Mouse (Mus musculus): ENCODE measurements around the gene Ift22. TPM values are rescaled to one million over a fixed set of nuclear protein-coding genes. Genes with fewer than 3 reads are reported as not detected.

The Ift22 gene
- polyA plus RNA-seq, 1 experiment from 2014 or later: 78.8 TPM

DNA sequence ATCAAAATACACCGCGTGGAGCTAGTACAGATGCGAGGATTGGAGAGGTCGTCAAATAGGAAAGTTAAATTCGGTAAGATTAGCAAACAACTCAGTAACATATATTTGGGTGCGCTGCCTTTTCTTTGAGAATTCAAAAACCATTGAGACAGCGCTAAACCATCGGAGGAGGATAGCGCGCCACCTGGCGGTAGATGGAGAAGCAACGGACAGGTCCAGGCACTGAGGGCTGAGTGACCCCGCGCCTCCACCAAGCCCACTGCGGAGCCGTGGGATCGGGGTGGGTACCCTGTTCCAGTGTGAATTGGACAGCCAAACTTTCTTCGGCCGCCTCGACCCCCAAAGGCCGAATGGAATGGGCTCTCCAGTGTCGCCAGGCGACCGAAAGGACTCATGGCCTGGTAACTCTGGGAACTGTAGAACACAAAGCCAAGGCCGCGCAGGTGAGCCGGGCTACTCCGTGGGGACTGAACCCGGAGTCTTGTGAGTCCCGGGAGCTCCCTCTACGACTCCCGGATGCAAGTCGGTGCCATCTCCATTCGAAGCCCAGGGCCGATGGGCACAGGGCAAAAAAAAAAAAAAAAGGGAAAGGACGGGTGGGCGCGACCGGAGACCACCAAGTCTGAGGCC lies 26.5 kb upstream of the Ift22 start:
- Histone ChIP-seq H3K9me3 (replicated peaks) (no peaks in the 10 kb centered on the region), H3K36me3 (peaks cover 4% of the 10 kb centered on the region), H3K9ac (peak overlapping the region; percentile 83), H3K4me2 (peak overlapping the region; percentile 90), H3K27ac (no peak overlapping the region), H3K27me3 (peaks cover 27% of the 10 kb centered on the region), H3K4me3 (replicated peaks) (peak overlapping the region; percentile 69), H3K4me1 (peaks cover 35% of the 10 kb centered on the region)
- WGBS: 3% methylated on average over 39 of the region's 39 CpGs
- peak; percentile 70 for ATAC-seq (replicated peaks; ENCODE audit: low FRiP score)

DNA sequence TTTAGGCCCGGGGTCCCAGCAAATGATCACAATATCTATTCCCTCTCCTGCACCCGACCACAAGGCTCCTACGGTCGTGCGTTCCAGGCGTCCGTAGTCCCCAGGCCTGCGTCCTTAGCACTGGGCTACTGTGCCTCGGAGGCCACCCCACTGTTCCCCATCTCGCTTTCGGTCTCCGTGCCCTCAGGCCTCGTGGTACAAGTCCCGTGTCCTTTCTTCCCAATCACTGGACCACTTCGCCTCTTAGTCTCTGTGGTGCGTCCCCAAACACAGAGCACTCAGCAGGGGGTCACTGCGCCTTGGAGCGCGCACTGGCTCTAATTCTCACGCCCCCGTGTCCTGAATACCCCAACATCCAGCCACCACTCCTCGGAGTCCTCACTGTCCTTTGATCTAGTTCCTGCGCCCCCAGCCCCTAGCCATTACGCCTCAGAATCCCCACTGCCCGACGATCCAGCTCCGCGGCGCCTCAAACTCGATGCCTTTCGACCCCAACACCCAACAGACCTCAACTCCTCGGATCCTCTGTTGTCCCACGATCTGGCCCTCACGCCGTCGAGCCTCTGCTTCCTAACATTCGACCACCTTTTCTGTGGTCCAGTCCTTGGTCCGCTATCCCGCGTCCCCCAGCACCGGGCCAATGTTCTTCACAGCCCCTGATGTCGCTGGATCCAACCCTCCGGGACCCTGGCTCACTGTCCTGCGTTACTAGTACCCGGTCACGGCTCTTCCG lies 25.7 kb upstream of the Ift22 start:
- H3K9ac ChIP-seq: peak overlapping the region; percentile 83
- peaks cover 42% of the 10 kb centered on the region for H3K4me1 ChIP-seq
- WGBS: 1% methylated on average over 47 of the region's 47 CpGs
- H3K27ac ChIP-seq: peak overlapping the region; percentile 82
- H3K9me3 ChIP-seq (replicated peaks): no peaks in the 10 kb centered on the region
- H3K4me3 ChIP-seq (replicated peaks): peak overlapping the region; percentile 69
- H3K36me3 ChIP-seq: no peaks in the 10 kb centered on the region
- H3K4me2 ChIP-seq: peak overlapping the region; percentile 90
- peak; percentile 34; the same call in 1 of the 2 replicates for ATAC-seq (replicated peaks; ENCODE audit: low FRiP score)
- H3K27me3 ChIP-seq: peaks cover 27% of the 10 kb centered on the region

DNA sequence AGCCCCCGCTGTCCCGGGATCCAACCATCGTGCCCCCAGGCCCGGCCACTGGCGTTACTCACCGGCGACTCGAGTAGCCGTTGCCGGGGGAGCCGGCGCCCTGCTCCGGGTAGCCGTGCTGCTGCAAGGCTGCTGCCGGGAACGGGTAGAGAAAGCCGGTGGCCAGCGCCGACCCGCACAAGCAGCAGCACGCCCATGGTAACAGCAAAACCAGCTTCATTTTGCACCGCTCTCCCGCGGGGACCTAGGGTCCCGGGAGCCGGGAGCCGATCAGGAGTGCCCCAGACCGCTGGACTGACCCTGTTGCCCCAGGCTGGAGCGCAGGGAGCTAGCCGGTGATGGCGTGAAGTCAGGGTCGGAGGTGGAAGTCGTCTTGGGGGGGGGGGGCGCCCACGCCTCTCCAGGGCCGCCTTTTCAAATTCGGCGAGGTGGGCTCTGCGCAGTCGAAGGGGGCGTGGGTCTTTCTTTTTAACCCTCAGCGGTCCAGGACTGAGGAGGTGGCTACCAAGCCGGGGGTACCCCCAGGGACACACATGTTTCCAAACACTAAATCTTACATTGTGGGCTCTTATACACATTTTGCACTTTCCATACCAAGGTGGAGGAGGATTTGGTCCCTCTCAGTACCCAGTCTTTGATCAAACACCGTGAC lies 25.0 kb upstream of the Ift22 start, which contains the start of gene Col26a1:
Gene Col26a1 (minus strand): TSS at position 422 of the 652 bp plus-strand sequence.
- Histone ChIP-seq H3K4me3 (replicated peaks) (peak within 1 kb of the TSS; percentile 69), H3K4me2 (peak within 1 kb of the TSS; percentile 90), H3K27me3 (peaks cover 27% of the 10 kb centered on the region), H3K4me1 (peaks cover 49% of the 10 kb centered on the region), H3K36me3 (no peaks in the 10 kb centered on the region), H3K27ac (peak within 1 kb of the TSS; percentile 82), H3K9ac (peak within 1 kb of the TSS; percentile 83), H3K9me3 (replicated peaks) (no peaks in the 10 kb centered on the region)
- peak; percentile 37; the same call in 1 of the 2 replicates for ATAC-seq (replicated peaks; ENCODE audit: low FRiP score)
- under 1% methylated on average over 44 of the region's 44 CpGs for WGBS

DNA sequence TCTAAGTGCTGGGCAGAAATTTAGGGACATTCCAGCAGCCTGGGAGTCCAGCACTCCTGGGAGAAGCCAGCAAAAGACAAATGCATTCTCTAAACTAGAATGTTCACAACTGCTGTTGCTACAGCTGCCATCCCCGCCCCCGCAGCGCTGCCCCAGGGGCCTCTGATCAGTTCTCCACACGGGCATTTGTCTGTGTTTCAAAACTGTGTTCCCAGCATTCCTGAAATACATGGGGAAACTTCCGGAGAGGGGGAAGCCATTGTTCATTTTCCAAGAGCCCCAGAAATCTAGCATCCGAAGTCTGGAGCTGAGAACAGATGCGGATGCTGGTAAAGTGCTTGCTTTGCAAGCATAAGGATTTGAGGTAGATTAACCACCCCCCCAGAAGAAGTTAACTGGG lies 21.0 kb upstream of the Ift22 start:
- 25% methylated on average over 7 of the region's 7 CpGs for WGBS

DNA sequence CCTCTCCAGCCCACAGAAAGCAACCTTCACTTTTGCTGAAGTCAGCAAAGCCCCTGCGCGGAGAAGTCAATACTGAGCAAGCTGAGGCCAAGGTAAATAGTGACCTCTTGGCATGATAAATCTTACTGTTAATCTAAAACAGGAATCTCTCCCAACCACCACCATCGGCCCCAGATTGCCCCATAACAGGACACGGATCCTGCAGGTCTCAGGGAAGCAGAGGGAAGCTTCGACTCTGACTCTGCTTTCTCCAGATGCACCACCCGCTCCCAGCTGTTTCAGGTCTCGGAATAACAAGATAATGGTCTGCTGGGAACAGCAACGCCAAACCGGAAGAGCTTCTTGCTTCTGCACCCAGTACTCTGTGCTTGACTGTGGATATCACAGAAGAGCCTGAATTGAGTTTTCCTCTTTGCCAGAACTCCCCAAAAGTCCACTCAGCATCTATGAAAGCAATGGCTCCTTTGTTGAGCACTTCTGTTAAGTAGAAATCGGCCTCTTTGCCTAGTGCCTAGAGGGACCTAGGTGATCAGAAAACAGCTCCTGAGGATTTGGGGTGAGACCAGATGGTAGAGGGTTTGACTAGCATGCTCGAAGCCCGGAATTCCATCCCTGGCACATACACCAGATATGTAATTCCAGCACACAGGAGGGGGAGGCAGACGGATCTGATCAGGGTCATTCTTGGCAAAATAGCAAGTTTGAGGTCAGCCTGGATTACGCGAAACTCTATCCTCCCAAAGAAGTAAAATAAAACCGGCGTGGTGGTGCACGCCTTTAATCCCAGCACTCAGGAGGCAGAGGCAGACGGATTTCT lies 19.2 kb upstream of the Ift22 start:
- Histone ChIP-seq H3K4me1 (peaks cover 25% of the 10 kb centered on the region), H3K36me3 (no peaks in the 10 kb centered on the region), H3K4me2 (peak overlapping the region; percentile 44), H3K27me3 (peaks cover 8% of the 10 kb centered on the region), H3K4me3 (replicated peaks) (no peak overlapping the region), H3K27ac (peak overlapping the region; percentile 84), H3K9me3 (replicated peaks) (no peaks in the 10 kb centered on the region), H3K9ac (no peak overlapping the region)
- 36% methylated on average over 19 of the region's 19 CpGs for WGBS
- ATAC-seq (replicated peaks; ENCODE audit: low FRiP score): no peak

More for the DNA sequence above, 21.0 kb upstream of the Ift22 start:
- Histone ChIP-seq H3K4me3 (replicated peaks) (no peak overlapping the region), H3K9me3 (replicated peaks) (no peaks in the 10 kb centered on the region), H3K36me3 (no peaks in the 10 kb centered on the region), H3K27ac (peak overlapping the region; percentile 81), H3K4me1 (peaks cover 43% of the 10 kb centered on the region), H3K27me3 (peaks cover 23% of the 10 kb centered on the region), H3K9ac (no peak overlapping the region), H3K4me2 (peak overlapping the region; percentile 22; the same call in 1 of the 2 replicates)
- no peak for ATAC-seq (replicated peaks; ENCODE audit: low FRiP score)

DNA sequence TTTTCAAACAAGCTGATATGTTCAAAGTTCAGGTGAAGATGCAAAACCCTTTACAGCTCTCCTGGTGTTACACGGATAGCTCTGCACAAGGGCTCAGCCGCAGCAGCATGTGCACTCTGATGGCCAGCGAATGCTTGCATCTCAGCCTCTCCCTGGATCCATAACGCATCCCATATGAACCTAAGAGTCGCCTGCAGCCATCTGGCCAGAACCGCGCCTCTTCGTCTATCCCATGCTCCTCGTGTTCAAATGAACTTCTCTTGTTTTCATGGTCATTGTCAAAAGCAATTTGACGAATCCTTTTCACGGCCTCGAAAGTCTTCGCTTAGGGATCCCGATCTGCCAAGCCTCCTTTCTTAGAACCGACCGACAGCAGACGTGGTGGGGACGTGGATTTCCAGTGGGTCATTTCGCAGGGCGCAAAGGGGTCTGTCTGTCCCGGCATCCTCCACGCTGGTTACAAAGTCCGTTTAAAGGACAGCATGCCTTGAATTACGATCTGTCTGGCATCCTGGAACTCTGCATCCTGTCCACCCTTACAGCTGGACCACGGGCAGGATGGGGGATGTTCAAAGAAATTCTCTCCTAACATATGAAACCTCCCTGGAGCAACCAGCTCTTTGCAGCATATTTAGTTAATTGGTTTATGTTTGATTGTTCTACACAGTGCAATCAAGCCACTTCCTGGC lies 13.0 kb upstream of the Ift22 start:
- WGBS: 47% methylated on average over 25 of the region's 25 CpGs
- H3K4me3 ChIP-seq (replicated peaks): no peak overlapping the region
- H3K9me3 ChIP-seq (replicated peaks): no peaks in the 10 kb centered on the region
- H3K4me2 ChIP-seq: peak overlapping the region; percentile 26
- peaks cover 11% of the 10 kb centered on the region; the same call in 1 of the 2 replicates for H3K4me1 ChIP-seq
- H3K27me3 ChIP-seq: no peaks in the 10 kb centered on the region
- H3K9ac ChIP-seq: no peak overlapping the region
- H3K27ac ChIP-seq: peak overlapping the region; percentile 39
- ATAC-seq (replicated peaks; ENCODE audit: low FRiP score): 0 out of 2 replicates have a peak, but pooled peaks have one; percentile 40
- no peaks in the 10 kb centered on the region for H3K36me3 ChIP-seq

DNA sequence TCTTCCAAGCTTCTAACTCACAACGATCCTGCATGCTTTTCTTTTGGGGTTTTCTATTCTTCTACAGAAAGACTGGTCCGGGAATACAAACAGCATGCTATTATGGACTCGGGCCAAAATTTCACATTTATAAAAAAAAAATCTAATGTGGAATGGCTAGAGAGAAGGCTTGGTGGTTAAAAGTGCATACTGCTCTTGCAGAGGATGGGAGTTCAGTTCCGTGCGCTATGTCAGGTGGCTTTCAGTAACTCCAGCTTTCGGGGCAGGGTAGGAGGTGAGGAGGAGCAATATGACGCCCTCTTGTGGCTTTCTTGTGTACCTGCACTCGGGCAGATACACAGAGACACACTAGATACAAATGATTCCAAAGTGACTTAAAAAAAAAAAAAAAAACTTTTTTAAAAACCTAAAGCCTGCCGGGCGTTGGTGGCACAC lies 12.4 kb upstream of the Ift22 start:
- Histone ChIP-seq H3K36me3 (no peaks in the 10 kb centered on the region), H3K9me3 (replicated peaks) (no peaks in the 10 kb centered on the region), H3K9ac (no peak overlapping the region), H3K27me3 (no peaks in the 10 kb centered on the region), H3K4me3 (replicated peaks) (no peak overlapping the region), H3K27ac (peak overlapping the region; percentile 39), H3K4me1 (peaks cover 11% of the 10 kb centered on the region; the same call in 1 of the 2 replicates), H3K4me2 (peak overlapping the region; percentile 26)
- no peak for ATAC-seq (replicated peaks; ENCODE audit: low FRiP score)
- 51% methylated on average over 10 of the region's 10 CpGs for WGBS

DNA sequence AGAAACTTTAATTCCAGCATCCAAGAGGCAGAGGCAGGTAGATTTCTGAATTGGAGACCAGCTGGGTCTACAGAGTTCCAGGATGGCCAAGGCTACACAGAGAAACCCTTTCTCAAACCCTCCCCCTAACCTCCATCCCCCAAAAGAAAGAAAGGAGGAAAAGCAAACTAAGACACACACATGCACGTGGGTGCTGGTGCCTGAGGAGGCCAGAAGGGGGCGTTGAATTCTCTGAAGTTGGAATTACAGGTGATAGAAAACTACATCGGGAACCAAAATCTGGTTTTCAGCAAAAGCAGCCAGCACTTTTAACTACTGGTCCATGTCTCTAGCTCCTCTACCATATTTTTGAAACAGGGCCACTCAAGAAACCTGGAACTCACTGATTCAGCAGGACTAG lies 3.3 kb upstream of the Ift22 start:
- 64% methylated on average over 3 of the region's 3 CpGs for WGBS
- Histone ChIP-seq H3K9ac (no peak overlapping the region), H3K4me1 (peaks cover 14% of the 10 kb centered on the region), H3K27ac (no peak overlapping the region), H3K27me3 (no peaks in the 10 kb centered on the region), H3K36me3 (no peaks in the 10 kb centered on the region), H3K9me3 (replicated peaks) (no peaks in the 10 kb centered on the region), H3K4me3 (replicated peaks) (no peak overlapping the region), H3K4me2 (no peak overlapping the region)
- ATAC-seq (replicated peaks; ENCODE audit: low FRiP score): no peak

DNA sequence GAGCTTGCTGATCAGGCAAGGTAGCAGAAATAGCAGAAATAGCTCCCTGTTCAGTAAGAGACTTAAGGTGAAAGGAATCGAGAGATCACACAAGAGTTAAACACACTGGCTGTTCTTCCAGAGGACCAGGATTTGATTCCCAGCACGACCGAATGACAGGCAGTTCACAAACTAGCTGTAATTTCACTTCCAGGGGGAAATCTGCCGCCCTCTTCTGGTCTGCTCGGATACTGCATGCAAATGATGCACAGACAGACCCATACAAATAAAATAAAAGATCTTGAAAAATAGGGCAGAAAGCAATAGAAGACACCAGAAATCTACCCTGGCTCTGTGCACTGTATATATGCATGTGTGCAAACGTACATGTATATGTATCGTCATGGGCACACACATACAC lies 2.3 kb upstream of the Ift22 start:
- no peaks in the 10 kb centered on the region for H3K36me3 ChIP-seq
- WGBS: 59% methylated on average over 7 of the region's 7 CpGs
- no peak for ATAC-seq (replicated peaks; ENCODE audit: low FRiP score)
- H3K4me2 ChIP-seq: no peak overlapping the region
- H3K4me1 ChIP-seq: peaks cover 14% of the 10 kb centered on the region
- H3K9me3 ChIP-seq (replicated peaks): no peaks in the 10 kb centered on the region
- H3K27ac ChIP-seq: no peak overlapping the region
- no peak overlapping the region for H3K9ac ChIP-seq
- H3K27me3 ChIP-seq: no peaks in the 10 kb centered on the region
- no peak overlapping the region for H3K4me3 ChIP-seq (replicated peaks)

DNA sequence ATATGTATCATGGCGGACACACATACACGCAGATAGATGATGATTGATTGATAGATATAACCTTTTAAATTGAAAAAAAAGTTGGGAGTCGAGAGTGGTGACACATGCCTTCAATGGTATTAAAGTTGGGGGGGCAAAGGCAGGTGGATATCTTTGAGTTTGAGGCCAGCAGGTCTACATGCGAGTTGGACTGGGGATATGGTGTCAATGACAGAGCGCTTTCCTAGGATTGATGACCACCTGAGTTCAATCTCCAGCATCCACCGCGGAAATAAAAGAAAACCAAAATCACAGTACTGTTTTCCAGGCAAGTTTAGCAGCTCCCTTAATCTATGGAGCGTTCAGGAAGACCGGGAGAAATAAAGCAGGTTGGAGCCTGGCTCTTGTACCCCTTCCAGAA lies 363 bp upstream of the Ift22 start:
- ATAC-seq (replicated peaks; ENCODE audit: low FRiP score): no peak
- Histone ChIP-seq H3K9ac (no peak overlapping the region), H3K4me1 (peaks cover 14% of the 10 kb centered on the region), H3K27me3 (no peaks in the 10 kb centered on the region), H3K4me3 (replicated peaks) (peak overlapping the region; percentile 69), H3K4me2 (peak overlapping the region; percentile 62), H3K36me3 (peaks cover 18% of the 10 kb centered on the region), H3K27ac (0 out of 2 replicates have a peak overlapping the region, but pooled peaks have one; percentile 51), H3K9me3 (replicated peaks) (no peaks in the 10 kb centered on the region)
- WGBS: 41% methylated on average over 9 of the region's 9 CpGs

DNA sequence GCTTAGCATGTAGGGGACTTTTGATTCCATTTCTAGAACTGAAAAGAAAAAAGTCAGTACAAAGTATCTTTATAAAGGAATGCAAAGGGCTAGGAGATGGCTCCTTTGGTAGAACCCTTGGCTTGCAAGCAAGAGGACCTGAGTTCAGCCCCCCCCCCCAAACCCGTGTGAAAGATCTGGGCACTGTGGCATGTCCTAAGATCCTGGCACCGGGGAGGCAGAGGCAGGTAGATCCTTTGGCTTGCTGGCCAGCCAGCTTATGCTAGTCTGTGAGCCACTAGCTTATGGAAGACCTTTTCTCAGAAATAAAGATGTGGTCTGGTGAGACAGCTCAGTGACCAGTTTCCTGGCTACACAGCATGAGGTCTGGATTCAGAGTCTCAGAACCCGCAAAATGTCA lies 6.2 kb downstream of the Ift22 start:
- H3K36me3 ChIP-seq: peaks cover 31% of the 10 kb centered on the region
- no peaks in the 10 kb centered on the region for H3K9me3 ChIP-seq (replicated peaks)
- no peak overlapping the region for H3K4me3 ChIP-seq (replicated peaks)
- no peak for ATAC-seq (replicated peaks; ENCODE audit: low FRiP score)
- no peak overlapping the region for H3K27ac ChIP-seq
- no peak overlapping the region for H3K4me2 ChIP-seq
- no peaks in the 10 kb centered on the region for H3K27me3 ChIP-seq
- 0 out of 2 replicates have a peak, but pooled peaks cover 2% of the 10 kb centered on the region for H3K4me1 ChIP-seq
- 82% methylated on average over 3 of the region's 3 CpGs for WGBS
- H3K9ac ChIP-seq: no peak overlapping the region
